Mouse (Mus musculus) CH12.LX (cell line): Measurements from ENCODE around the gene Irak3. TPM values are rescaled to one million over a fixed set of nuclear protein-coding genes. Genes with fewer than 3 reads are reported as not detected.

ENCODE experiments used
- DNase-seq: peaks from one replicate; pipeline ENCODE4 v3.0.0-alpha.2; 2013; ENCODE audit errors: extremely low read depth
- H3K27ac ChIP-seq: 2 replicates; pipeline ENCODE4 v1.5.1; 2012; ENCODE audit warnings: low read depth, mild to moderate bottlenecking, control low read depth, moderate library complexity; ENCODE audit not compliant: insufficient read depth
- H3K27me3 ChIP-seq: replicated peaks from 2 replicates; pipeline ENCODE3; 2012; ENCODE audit warnings: inconsistent platforms
- H3K36me3 ChIP-seq, 2 experiments: replicated peaks in 1 of 2; 2 replicates each; pipeline versions ENCODE3 to v1.6.1; 2012; ENCODE audit warnings: inconsistent platforms in 1 of 2, low read length in 1 of 2, mild to moderate bottlenecking in 1 of 2, mixed read lengths in 1 of 2, moderate library complexity in 1 of 2; ENCODE audit not compliant: control insufficient read depth in 1 of 2, insufficient read depth in 1 of 2
- H3K4me1 ChIP-seq, 2 experiments: 2 replicates each; pipeline ENCODE4 v1.6.1; 2012; ENCODE audit warnings: inconsistent platforms in 1 of 2, moderate library complexity in 1 of 2; ENCODE audit not compliant: insufficient read depth in 2 of 2, control insufficient read depth in 1 of 2
- H3K4me2 ChIP-seq: 2 replicates; pipeline ENCODE4 v1.6.1; 2012; ENCODE audit warnings: low read depth, mild to moderate bottlenecking, control low read depth; ENCODE audit not compliant: poor library complexity, insufficient read depth, severe bottlenecking
- H3K4me3 ChIP-seq, 3 experiments: fragments of 150-350 bp in 1 of 3; sonication (generic) in 1 of 3; replicated peaks in 1 of 3; 2 replicates each; pipeline versions ENCODE3 to v1.5.1; 2011 to 2012; ENCODE audit warnings: low read depth in 2 of 3, low read length in 2 of 3, mild to moderate bottlenecking in 2 of 3, moderate library complexity in 2 of 3, control low read depth in 1 of 3, improper control_type of control experiment in 1 of 3, inconsistent platforms in 1 of 3, mixed read lengths in 1 of 3; ENCODE audit not compliant: poor library complexity in 1 of 3
- H3K79me2 ChIP-seq: replicated peaks from 2 replicates; pipeline ENCODE4 v1.6.1; 2012; ENCODE audit warnings: mild to moderate bottlenecking, moderate library complexity; ENCODE audit not compliant: control insufficient read depth, poor library complexity, insufficient read depth, severe bottlenecking; ENCODE audit errors: extremely low read depth
- H3K9ac ChIP-seq: 2 replicates; pipeline ENCODE4 v1.6.1; 2012; ENCODE audit warnings: low read depth, mild to moderate bottlenecking, control low read depth, moderate library complexity; ENCODE audit not compliant: insufficient read depth
- H3K9me3 ChIP-seq: replicated peaks from 2 replicates; pipeline ENCODE3; 2012; ENCODE audit warnings: low read length, inconsistent platforms, mixed read lengths
- BHLHE40 ChIP-seq: IDR thresholded peaks from 2 replicates; pipeline ENCODE4 v1.6.1; 2011; ENCODE audit warnings: mild to moderate bottlenecking, low read depth, low read length, improper control_type of control experiment
- CHD2 ChIP-seq: IDR thresholded peaks from 2 replicates; pipeline ENCODE4 v1.6.1; 2011; ENCODE audit warnings: low read length, improper control_type of control experiment
- CTCF ChIP-seq, 2 experiments: IDR thresholded peaks in 1 of 2; conservative IDR thresholded peaks in 1 of 2; 2 replicates each; pipeline ENCODE4 v1.5.1; 2011 to 2012; ENCODE audit warnings: low read depth in 2 of 2, low read length in 2 of 2, improper control_type of control experiment in 1 of 2, inconsistent platforms in 1 of 2, mild to moderate bottlenecking in 1 of 2, moderate library complexity in 1 of 2
- E2F4 ChIP-seq: IDR thresholded peaks from 2 replicates; pipeline ENCODE4 v1.6.1; 2011; ENCODE audit warnings: low read depth, low read length, improper control_type of control experiment; ENCODE audit not compliant: insufficient replicate concordance
- ELF1 ChIP-seq: IDR thresholded peaks from 2 replicates; pipeline ENCODE4 v1.6.1; 2014; ENCODE audit warnings: low read depth, mild to moderate bottlenecking, inconsistent platforms, low read length, improper control_type of control experiment
- JUN ChIP-seq: IDR thresholded peaks from 2 replicates; pipeline ENCODE4 v1.6.1; 2011; ENCODE audit warnings: low read depth, mild to moderate bottlenecking, low read length, improper control_type of control experiment, moderate library complexity; ENCODE audit not compliant: insufficient read depth
- JUND ChIP-seq: conservative IDR thresholded peaks from 2 replicates; pipeline ENCODE4 v1.6.1; 2011; ENCODE audit warnings: low read depth, low read length, improper control_type of control experiment
- MAX ChIP-seq: IDR thresholded peaks from 2 replicates; pipeline ENCODE4 v1.6.1; 2011; ENCODE audit warnings: low read length, improper control_type of control experiment
- MXI1 ChIP-seq: IDR thresholded peaks from 2 replicates; pipeline ENCODE4 v1.6.1; 2011; ENCODE audit warnings: mild to moderate bottlenecking, low read depth, low read length, improper control_type of control experiment
- NELFE ChIP-seq: IDR thresholded peaks from 2 replicates; pipeline ENCODE4 v1.6.1; 2011; ENCODE audit warnings: low read depth, low read length, improper control_type of control experiment
- PAX5 ChIP-seq: IDR thresholded peaks from 2 replicates; pipeline ENCODE4 v1.6.1; 2012; ENCODE audit warnings: low read length, inconsistent platforms, mixed read lengths
- POLR2A ChIP-seq: IDR thresholded peaks from 2 replicates; pipeline ENCODE4 v1.6.1; 2011; ENCODE audit warnings: low read depth, mild to moderate bottlenecking, improper control_type of control experiment, low read length
- POLR2AphosphoS2 ChIP-seq: IDR thresholded peaks from 2 replicates; pipeline ENCODE4 v1.6.1; 2011; ENCODE audit warnings: low read depth, low read length, improper control_type of control experiment
- RAD21 ChIP-seq: IDR thresholded peaks from 2 replicates; pipeline ENCODE4 v1.6.1; 2011; ENCODE audit warnings: low read depth, mild to moderate bottlenecking, low read length, improper control_type of control experiment, moderate library complexity
- SMC3 ChIP-seq: IDR thresholded peaks from 2 replicates; pipeline ENCODE4 v1.6.1; 2011; ENCODE audit warnings: low read depth, low read length, improper control_type of control experiment
- TBP ChIP-seq: conservative IDR thresholded peaks from 2 replicates; pipeline ENCODE4 v1.6.1; 2011; ENCODE audit warnings: low read depth, low read length, improper control_type of control experiment
- ZKSCAN1 ChIP-seq: IDR thresholded peaks from 2 replicates; pipeline ENCODE4 v1.6.1; 2012; ENCODE audit warnings: low read depth, inconsistent platforms, low read length, improper control_type of control experiment, borderline replicate concordance
- ZMIZ1 ChIP-seq: IDR thresholded peaks from 2 replicates; pipeline ENCODE4 v1.6.1; 2012; ENCODE audit warnings: low read depth, mild to moderate bottlenecking, inconsistent platforms, low read length, improper control_type of control experiment
- ZNF384 ChIP-seq: IDR thresholded peaks from 2 replicates; pipeline ENCODE4 v1.6.1; 2012; ENCODE audit warnings: low read depth, low read length, improper control_type of control experiment, inconsistent platforms
- dilution Hi-C: fragments of 300-500 bp; cut with MboI; formaldehyde crosslinking; loops from 2 replicates; pipeline ENCODE4 v1.14.3; 2020; ENCODE audit warnings: low sequenced_read_pairs; ENCODE audit not compliant: extremely low pct_unique_long_range_greater_than_20kb, extremely low pct_ligation_motif_present
- in situ Hi-C: fragments of 300-500 bp; cut with MboI; formaldehyde crosslinking; loops from 3 replicates; pipeline ENCODE4 v1.14.3; 2019; ENCODE audit warnings: low sequenced_read_pairs, low pct_ligation_motif_present, low pct_unique_long_range_greater_than_20kb, mixed read lengths
- polyA plus RNA-seq: library from polyadenylated mRNA; unstranded; fragments of >175 nt; gene quantifications from 2 replicates; pipeline ENCODE4 v1.2.1, GENCODE M21; 2012; ENCODE audit warnings: low read depth; ENCODE audit not compliant: insufficient read length
- total RNA-seq, 2 experiments: library from RNA; depleted of rRNA; stranded (reverse); fragments of 300-350 nt in 1 of 2; fragments of >200 nt in 1 of 2; gene quantifications; 2 replicates each; pipeline ENCODE4 v1.2.3; 2012 to 2014

Gene Irak3
- 2.1 and 3.1 TPM in 2 replicates for total RNA-seq (2012; rRNA removed)
- total RNA-seq (2014; rRNA removed), result 0.50 TPM in 2 replicates
- polyA plus RNA-seq, result 0.65 and 1.1 TPM in 2 replicates

DNA sequence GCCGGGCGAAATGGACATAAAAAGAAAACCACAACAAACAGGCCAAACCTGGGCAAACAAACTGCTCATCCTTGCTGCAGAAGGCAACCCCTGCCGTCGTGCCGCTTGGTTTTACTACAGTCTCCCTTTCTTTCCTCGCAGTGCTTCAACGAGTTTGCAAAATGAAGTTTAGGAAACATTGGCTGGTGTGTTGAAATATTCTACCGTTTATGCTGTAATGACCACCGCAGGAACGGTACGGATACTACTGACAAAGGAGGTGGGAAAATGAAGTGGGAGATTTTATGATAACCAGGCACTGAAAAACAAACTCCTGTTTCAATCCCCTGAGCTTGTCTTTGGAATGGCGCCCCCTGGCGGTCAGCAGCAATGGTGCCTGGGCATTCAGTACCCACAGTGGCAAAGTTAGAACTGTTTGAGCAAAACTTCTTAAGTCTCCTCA lies at the start of gene Irak3:
TSS of gene Irak3 (minus strand) at position 170 of the 442 bp plus-strand sequence.
- Histone ChIP-seq H3K9ac (peak within 1 kb of the TSS; percentile 50), H3K36me3 (peaks cover 0 to 2% of the 10 kb centered on the region in 2 experiments), H3K27ac (peak within 1 kb of the TSS; percentile 35), H3K27me3 (peaks cover 4% of the 10 kb centered on the region), H3K4me1 (peaks cover 10 to 11% of the 10 kb centered on the region in 2 experiments), H3K4me3 (peak within 1 kb of the TSS; percentile 34 to 65 (median 55)), H3K79me2 (no peaks in the 10 kb centered on the region)
- peak; percentile 68 for DNase-seq
- in situ Hi-C loops, result no loop called here
- TF ChIP-seq JUN (no peak), ZMIZ1 (no peak), BHLHE40 (no peak), MXI1 (no peak), TBP (no peak), E2F4 (no peak), NELFE (no peak), POLR2AphosphoS2 (no peak), SMC3 (peak; percentile 92), CTCF (conservative IDR thresholded peaks at IDR 0.05 in 1 of 2, IDR thresholded peaks at IDR 0.05 in 1 of 2; ENCODE audit: low read depth in 2 of 2, low read length in 2 of 2) (peak; percentile 84 to 95), ELF1 (no peak), RAD21 (peak; percentile 58), POLR2A (0 out of 2 replicates have a peak, but pooled peaks have one; percentile 5)
- TF ChIP-seq, all 38 proteins: peak for 4
- peak within 1 kb of the TSS; percentile 33 for H3K4me2 ChIP-seq
- H3K9me3 ChIP-seq, result peaks cover 3% of the 10 kb centered on the region
- dilution Hi-C loops, result no loop called here

DNA sequence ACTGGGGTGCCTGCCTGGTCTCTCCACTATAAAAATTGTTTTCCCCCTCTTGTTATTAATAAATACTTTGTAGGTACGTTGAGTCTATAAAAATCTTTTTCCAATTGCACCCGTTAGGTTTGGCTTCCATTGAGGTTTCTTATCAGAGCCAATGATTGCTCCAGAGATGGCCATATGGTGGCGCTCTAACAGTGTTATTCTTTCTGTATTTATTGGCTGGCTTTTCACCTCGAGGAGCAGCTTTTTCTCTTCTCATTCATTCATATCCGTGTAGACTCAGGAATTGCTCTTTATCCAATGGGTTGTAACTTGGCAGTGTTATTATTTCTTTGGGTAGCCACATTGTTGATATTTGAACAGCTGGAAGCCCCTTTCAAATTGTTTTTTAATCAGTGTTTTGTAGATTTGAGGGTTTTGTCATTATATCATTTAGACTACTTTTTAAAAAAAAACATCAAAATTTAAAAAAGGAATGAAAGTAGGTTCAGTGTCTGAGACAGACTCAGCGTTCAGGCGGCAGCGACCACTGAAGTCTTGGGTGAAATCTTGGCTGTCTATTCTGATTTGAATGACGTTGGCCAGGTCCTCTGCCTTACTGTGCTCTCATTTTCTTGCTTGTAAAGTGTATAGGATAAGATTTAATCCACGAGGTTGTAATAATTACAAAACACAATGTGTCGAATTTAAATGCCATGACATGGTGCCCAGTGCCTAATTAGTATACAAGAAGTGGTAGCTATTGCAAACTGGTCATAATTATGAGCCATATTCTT lies 49.2 kb upstream of the Irak3 start:
- Histone ChIP-seq H3K27ac (no peak overlapping the region), H3K9me3 (no peaks in the 10 kb centered on the region), H3K4me1 (peaks cover 0 to 9% of the 10 kb centered on the region in 2 experiments; a peak in 3 of 4 replicates), H3K79me2 (no peaks in the 10 kb centered on the region), H3K4me2 (peak overlapping the region; percentile 22; the same call in 1 of the 2 replicates), H3K36me3 (no peaks in the 10 kb centered on the region), H3K9ac (no peak overlapping the region), H3K27me3 (no peaks in the 10 kb centered on the region), H3K4me3 (no peak overlapping the region)
- no peak for DNase-seq
- in situ Hi-C loops, result loop anchor here (25.0 kb wide), 1 partner anchor 611 kb away; no protein-coding TSS in a partner anchor
- dilution Hi-C loops, result no loop called here
- TF ChIP-seq CHD2 (no peak), MXI1 (no peak), SMC3 (peak; percentile 17; the same call in 1 of the 2 replicates), CTCF (conservative IDR thresholded peaks at IDR 0.05 in 1 of 2, IDR thresholded peaks at IDR 0.05 in 1 of 2; ENCODE audit: low read depth in 2 of 2, low read length in 2 of 2) (peak in 1 of 2 experiments; percentile 55; a peak in 2 of 4 replicates), E2F4 (no peak), PAX5 (no peak), JUND (no peak), ZKSCAN1 (no peak), NELFE (no peak), RAD21 (peak; percentile 9), ZNF384 (no peak), MAX (no peak), BHLHE40 (no peak)
